In the genomic region with DNA sequence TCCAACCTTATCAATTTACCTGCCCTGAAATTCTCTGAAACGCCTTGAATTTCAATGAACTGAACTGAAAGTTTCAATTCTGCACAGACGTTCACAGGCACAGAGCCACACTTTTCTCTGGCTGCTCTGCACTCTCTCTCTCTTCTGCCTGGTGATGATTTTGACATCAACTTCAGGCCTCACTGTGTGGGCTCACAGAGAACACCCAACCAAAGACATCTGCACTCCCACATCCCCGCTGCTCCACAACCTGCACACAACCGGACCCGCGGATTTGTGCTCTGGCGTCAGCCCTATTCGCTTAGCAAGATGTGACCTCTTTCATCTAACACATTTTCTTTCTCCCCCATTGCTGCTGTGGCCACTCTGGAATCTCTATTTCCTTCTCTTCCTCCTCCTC, we compare ENCODE assay signal across 8 mouse cellular contexts. TPM values are rescaled to one million over a fixed set of nuclear protein-coding genes. Genes with fewer than 3 reads are reported as not detected.
DNase-seq lines count a peak whose midpoint lies in the region; ATAC-seq and TF ChIP-seq lines count a peak whose summit lies in the region.

No protein-coding gene starts in this region.

- DNase-seq in kidney, postnatal 10 days, result peak; percentile 38
- DNase-seq in kidney, adult 18-20 months, result no peak
- DNase-seq in ES-E14 (ENCODE audit: low read depth, low spot score), result no peak
- no peak for DNase-seq in embryonic facial prominence, embryonic 11.5 days (ENCODE audit: low spot score)
- DNase-seq in limb, embryonic 10.5 days (ENCODE audit: low spot score), result peak; percentile 33
- peak; percentile 19 for DNase-seq in retina, postnatal 1 day
- no peak for DNase-seq in gastrocnemius, postnatal 25 days
- no peak for DNase-seq in B cell, adult 2 months

- ATAC-seq in embryonic facial prominence, embryonic 11.5 days (replicated peaks; ENCODE audit: insufficient number of reproducible peaks, low FRiP score, low TSS enrichment, low read depth), result no peak

- no peaks in the 10 kb centered on the region for H3K36me3 ChIP-seq in ES-E14 (ENCODE audit: control insufficient read depth, insufficient read depth, low read length, poor library complexity, severe bottlenecking)
- no peaks in the 10 kb centered on the region for H3K36me3 ChIP-seq in embryonic facial prominence, embryonic 11.5 days (replicated peaks; ENCODE audit: control insufficient read depth, insufficient read depth, low read depth, low read length)
- H3K36me3 ChIP-seq in limb, embryonic 10.5 days, result no peaks in the 10 kb centered on the region

- WGBS in embryonic facial prominence, embryonic 11.5 days, result 28% methylated on average over 8 of the region's 8 CpGs
- WGBS in limb, embryonic 10.5 days, result 39% methylated on average over 8 of the region's 8 CpGs

- H3K4me2 ChIP-seq in embryonic facial prominence, embryonic 11.5 days (ENCODE audit: low read depth, low read length), result peak overlapping the region; percentile 30; the same call in 1 of the 2 replicates

- H3K9me3 ChIP-seq in ES-E14 (ENCODE audit: control insufficient read depth, insufficient read depth, low read depth, low read length), result no peaks in the 10 kb centered on the region
- no peaks in the 10 kb centered on the region for H3K9me3 ChIP-seq in embryonic facial prominence, embryonic 11.5 days (replicated peaks; ENCODE audit: control insufficient read depth, low read length)
- H3K9me3 ChIP-seq in limb, embryonic 10.5 days (replicated peaks), result no peaks in the 10 kb centered on the region

- H3K4me3 ChIP-seq in ES-E14 (ENCODE audit: insufficient read depth in 1 of 2, low read depth in 1 of 2, low read length in 2 of 2, poor library complexity in 1 of 2, severe bottlenecking in 1 of 2), result peak overlapping the region in 1 of 2 experiments; percentile 72; a peak in 1 of 4 replicates
- H3K4me3 ChIP-seq in embryonic facial prominence, embryonic 11.5 days (ENCODE audit: low read depth, low read length), result peak overlapping the region; percentile 81
- peak overlapping the region; percentile 90 for H3K4me3 ChIP-seq in limb, embryonic 10.5 days

- no peak overlapping the region; the same call in 1 of the 2 replicates for H3K27ac ChIP-seq in ES-E14 (ENCODE audit: insufficient read depth, low read depth, low read length, poor library complexity, severe bottlenecking)
- H3K27ac ChIP-seq in embryonic facial prominence, embryonic 11.5 days (replicated peaks; ENCODE audit: low read depth, low read length), result no peak overlapping the region
- no peak overlapping the region for H3K27ac ChIP-seq in limb, embryonic 10.5 days

- in situ Hi-C loops in ES-E14 (cut with MboI; ENCODE audit: low sequenced_read_pairs in 2 of 2, unreplicated experiment in 2 of 2), result no loop called here

- peak overlapping the region; percentile 34; the same call in 1 of the 2 replicates for H3K9ac ChIP-seq in ES-E14 (ENCODE audit: insufficient read depth, low read depth, low read length, poor library complexity, severe bottlenecking)
- 0 out of 2 replicates have a peak overlapping the region, but pooled peaks have one; percentile 18 for H3K9ac ChIP-seq in embryonic facial prominence, embryonic 11.5 days (replicated peaks; ENCODE audit: low read length)

- H3K4me1 ChIP-seq in ES-E14 (ENCODE audit: control insufficient read depth in 2 of 2, insufficient read depth in 2 of 2, low read length in 2 of 2, poor library complexity in 1 of 2), result peaks cover 0 to 5% of the 10 kb centered on the region in 2 experiments; a peak in 2 of 4 replicates
- 0 out of 2 replicates have a peak, but pooled peaks cover 2% of the 10 kb centered on the region for H3K4me1 ChIP-seq in embryonic facial prominence, embryonic 11.5 days (ENCODE audit: control insufficient read depth, insufficient read depth, low read length)
- peaks cover 19% of the 10 kb centered on the region for H3K4me1 ChIP-seq in limb, embryonic 10.5 days

- H3K27me3 ChIP-seq in embryonic facial prominence, embryonic 11.5 days (ENCODE audit: control insufficient read depth, insufficient read depth, low read length), result no peaks in the 10 kb centered on the region
- no peaks in the 10 kb centered on the region for H3K27me3 ChIP-seq in limb, embryonic 10.5 days (ENCODE audit: low read depth, poor library complexity, severe bottlenecking)

TF ChIP-seq in ES-E14, 5 proteins besides CTCF, POLR2A, EP300 and RAD21:
- TF ChIP-seq HCFC1 (IDR thresholded peaks at IDR 0.05; ENCODE audit: borderline replicate concordance, insufficient read depth, low read length) (no peak), MAFK (IDR thresholded peaks at IDR 0.05; ENCODE audit: insufficient read depth, low read depth, low read length) (no peak), CHD2 (IDR thresholded peaks at IDR 0.05; ENCODE audit: low read depth, low read length) (no peak), ZC3H11A (IDR thresholded peaks at IDR 0.05; ENCODE audit: borderline replicate concordance, low read depth, low read length) (no peak), ZNF384 (IDR thresholded peaks at IDR 0.05; ENCODE audit: low read depth, low read length) (no peak)

RNA-seq across cellular contexts. Expression of gene Klrb1b, which starts 18.0 kb away (rescaled TPM):
- not detected in 2 replicates for total RNA-seq in ES-E14 (2012; rRNA removed)
- not detected in 2 replicates for polyA plus RNA-seq in embryonic facial prominence, embryonic 11.5 days (2014; fragmentation: Nextera tagmentation; extraction: Ambion mirVana)
- not detected in 2 replicates for polyA plus RNA-seq in limb, embryonic 10.5 days (2016; fragmentation: Nextera tagmentation; extraction: Ambion mirVana)
- total RNA-seq in gastrocnemius, postnatal 25 days (2021), result not detected

RNA-seq across cellular contexts. Expression of gene Gm44511, which starts 18.0 kb away (rescaled TPM):
- not detected in 2 replicates for total RNA-seq in ES-E14 (2012; rRNA removed)
- not detected in 2 replicates for polyA plus RNA-seq in embryonic facial prominence, embryonic 11.5 days (2014; fragmentation: Nextera tagmentation; extraction: Ambion mirVana)
- not detected in 2 replicates for polyA plus RNA-seq in limb, embryonic 10.5 days (2016; fragmentation: Nextera tagmentation; extraction: Ambion mirVana)
- not detected for total RNA-seq in gastrocnemius, postnatal 25 days (2021)

RNA-seq across cellular contexts. Expression of gene Clec2i, which starts 43.3 kb away (rescaled TPM):
- total RNA-seq in ES-E14 (2012; rRNA removed), result 0.16 and 0.18 TPM in 2 replicates
- polyA plus RNA-seq in embryonic facial prominence, embryonic 11.5 days (2014; fragmentation: Nextera tagmentation; extraction: Ambion mirVana), result not detected in 2 replicates
- polyA plus RNA-seq in limb, embryonic 10.5 days (2016; fragmentation: Nextera tagmentation; extraction: Ambion mirVana), result not detected in 2 replicates
- total RNA-seq in gastrocnemius, postnatal 25 days (2021), result not detected

RNA-seq across cellular contexts. Expression of gene BC035044, which starts 46.8 kb away (rescaled TPM):
- total RNA-seq in ES-E14 (2012; rRNA removed), result not detected in 2 replicates
- polyA plus RNA-seq in embryonic facial prominence, embryonic 11.5 days (2014; fragmentation: Nextera tagmentation; extraction: Ambion mirVana), result 1.0 and 1.2 TPM in 2 replicates
- 0.59 and 0.62 TPM in 2 replicates for polyA plus RNA-seq in limb, embryonic 10.5 days (2016; fragmentation: Nextera tagmentation; extraction: Ambion mirVana)
- under 1 TPM in 1 of 2 experiments, not detected in 1; 0.27 TPM for total RNA-seq in gastrocnemius, postnatal 25 days (2021)

RNA-seq across cellular contexts. Expression of gene Klrb1c, which starts 55.1 kb away (rescaled TPM):
- 0.13 TPM in 1 of 2 replicates, not detected in the other for total RNA-seq in ES-E14 (2012; rRNA removed)
- polyA plus RNA-seq in embryonic facial prominence, embryonic 11.5 days (2014; fragmentation: Nextera tagmentation; extraction: Ambion mirVana), result 0.17 TPM in 1 of 2 replicates, not detected in the other
- polyA plus RNA-seq in limb, embryonic 10.5 days (2016; fragmentation: Nextera tagmentation; extraction: Ambion mirVana), result not detected in 2 replicates
- total RNA-seq in gastrocnemius, postnatal 25 days (2021), result not detected

Comparison
In these comparisons a context has a peak if more than half of its experiments do, and no peak if none do; other contexts are left out.
1. DNase-seq: peak in kidney, postnatal 10 days (single experiment), limb, embryonic 10.5 days (single experiment) and retina, postnatal 1 day (single experiment); none in kidney, adult 18-20 months (single experiment), ES-E14 (single experiment), embryonic facial prominence, embryonic 11.5 days (single experiment), gastrocnemius, postnatal 25 days (single experiment) and B cell, adult 2 months (0 of 2).